Mouse (Mus musculus): ENCODE data around the gene Gm17334. TPM values are rescaled to one million over a fixed set of nuclear protein-coding genes. Genes with fewer than 3 reads are reported as not detected.

Gm17334 gene
- polyA plus RNA-seq, 1 experiment, result not detected

DNA sequence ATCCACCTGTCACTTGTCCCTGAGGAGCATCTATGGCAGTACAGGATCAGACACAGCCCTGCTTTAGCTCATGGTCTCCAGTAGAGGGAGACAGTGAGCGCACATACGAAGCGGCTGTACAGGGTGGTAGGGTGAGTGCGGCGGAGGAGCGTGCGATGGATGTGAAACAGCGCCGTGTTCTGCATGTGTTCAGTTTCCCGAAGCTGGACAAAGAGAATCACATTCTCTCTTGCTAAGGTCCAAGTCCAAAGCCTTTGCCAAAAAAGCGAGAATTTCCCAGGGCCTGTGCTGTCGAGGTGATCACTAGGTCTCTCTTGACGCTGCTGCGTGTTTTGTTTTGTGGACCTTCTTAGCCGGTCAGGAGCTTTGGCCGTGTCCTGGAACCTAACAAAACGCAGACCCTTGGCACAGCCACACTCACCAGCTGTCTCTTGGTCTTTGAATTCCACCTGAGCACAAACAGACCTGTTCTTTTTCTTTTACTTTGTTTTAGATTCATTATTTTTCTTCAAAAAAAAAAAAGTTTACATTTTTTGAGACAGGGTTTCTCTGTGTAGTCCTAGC, 37.2 kb downstream of the Gm17334 start:
- Histone ChIP-seq H3K4me3 (ENCODE audit: insufficient read depth, low read length) (no peak overlapping the region), H3K27ac (ENCODE audit: insufficient read depth, low read length) (no peak overlapping the region), H3K4me1 (ENCODE audit: control insufficient read depth, insufficient read depth, low read length) (no peaks in the 10 kb centered on the region)
- no peak for TF ChIP-seq POLR2A (IDR thresholded peaks at IDR 0.05; ENCODE audit: low read depth, low read length)
- peak; percentile 95; the same call in 1 of the 2 replicates for TF ChIP-seq CTCF (IDR thresholded peaks at IDR 0.05; ENCODE audit: borderline replicate concordance, insufficient read depth, low read length)

DNA sequence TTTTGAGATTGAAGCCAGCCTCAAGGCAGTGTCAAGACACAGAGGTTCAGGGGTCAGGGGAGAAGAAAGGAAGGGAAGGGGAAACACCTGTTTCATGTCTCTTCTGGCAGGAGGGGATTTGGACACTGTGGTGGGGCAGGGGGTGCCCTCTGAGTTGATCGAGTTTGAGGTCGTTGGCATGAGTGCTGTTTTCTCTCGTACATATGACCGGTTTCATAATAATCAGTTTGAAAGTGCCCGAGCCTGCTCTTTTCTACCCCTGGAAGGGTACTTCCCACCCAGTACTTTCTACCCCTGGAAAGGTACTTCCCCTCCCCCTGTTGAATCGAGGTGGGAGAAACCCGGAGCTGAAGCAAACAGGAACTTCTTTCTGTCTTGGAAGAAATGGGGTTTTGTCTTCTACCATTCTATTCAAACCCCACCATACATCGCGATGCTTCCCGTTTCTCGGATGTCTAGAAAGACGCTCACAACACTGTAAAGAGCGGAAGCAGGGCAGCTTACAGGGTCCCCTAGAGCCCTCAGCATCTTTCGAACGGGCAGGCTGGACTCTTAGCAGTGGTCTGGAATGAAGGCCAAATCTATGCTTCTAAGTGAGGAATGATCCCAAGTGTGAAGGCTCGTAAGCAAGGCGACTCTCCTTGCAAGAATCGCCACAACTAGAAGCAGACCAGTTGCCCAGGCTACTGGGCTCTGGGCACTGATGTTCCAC, 37.9 kb downstream of the Gm17334 start:
- TF ChIP-seq CTCF (IDR thresholded peaks at IDR 0.05; ENCODE audit: borderline replicate concordance, insufficient read depth, low read length) (no peak), POLR2A (IDR thresholded peaks at IDR 0.05; ENCODE audit: low read depth, low read length) (no peak)
- H3K4me3 ChIP-seq (ENCODE audit: insufficient read depth, low read length), result no peak overlapping the region
- H3K4me1 ChIP-seq (ENCODE audit: control insufficient read depth, insufficient read depth, low read length), result no peaks in the 10 kb centered on the region
- no peak overlapping the region for H3K27ac ChIP-seq (ENCODE audit: insufficient read depth, low read length)

DNA sequence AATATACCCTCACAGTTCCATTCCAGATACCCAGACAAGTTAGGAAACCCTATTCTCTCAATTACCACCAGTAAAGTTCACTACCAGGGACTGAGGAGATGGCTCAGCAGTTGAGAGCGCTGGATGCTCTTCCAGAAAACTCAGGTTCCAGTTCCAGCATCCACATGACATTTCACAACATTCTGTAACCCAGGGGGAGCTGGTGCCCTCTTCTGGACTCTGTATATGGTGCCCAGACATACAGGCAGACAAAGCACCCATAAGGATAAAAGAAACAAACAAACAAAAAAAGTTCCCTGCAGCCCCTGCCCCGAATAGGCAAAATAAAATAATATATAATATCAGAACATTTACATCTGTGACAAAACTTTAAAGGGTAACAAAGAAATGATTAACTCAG, 38.6 kb downstream of the Gm17334 start:
- no peaks in the 10 kb centered on the region for H3K4me1 ChIP-seq (ENCODE audit: control insufficient read depth, insufficient read depth, low read length)
- no peak overlapping the region for H3K27ac ChIP-seq (ENCODE audit: insufficient read depth, low read length)
- TF ChIP-seq POLR2A (IDR thresholded peaks at IDR 0.05; ENCODE audit: low read depth, low read length) (no peak), CTCF (IDR thresholded peaks at IDR 0.05; ENCODE audit: borderline replicate concordance, insufficient read depth, low read length) (no peak)
- H3K4me3 ChIP-seq (ENCODE audit: insufficient read depth, low read length), result no peak overlapping the region

DNA sequence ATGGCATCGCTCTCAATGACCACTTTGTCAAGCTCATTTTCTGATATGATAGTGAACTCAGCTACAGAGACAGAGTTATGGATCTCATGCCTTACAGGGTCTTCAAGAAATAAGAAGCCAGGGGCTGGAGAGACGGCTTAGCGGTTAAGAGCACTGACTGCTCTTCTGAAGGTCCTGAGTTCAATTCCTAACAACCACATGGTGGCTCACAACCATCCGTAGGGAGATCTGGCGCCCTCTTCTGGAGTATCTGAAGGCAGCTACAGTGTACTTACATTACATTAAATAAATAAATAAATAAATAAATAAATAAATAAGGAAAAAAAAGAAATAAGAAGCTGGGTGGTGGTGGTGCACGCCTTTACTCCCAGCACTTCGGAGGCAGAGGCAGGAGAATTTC, 39.2 kb downstream of the Gm17334 start:
- Histone ChIP-seq H3K4me3 (ENCODE audit: insufficient read depth, low read length) (no peak overlapping the region), H3K27ac (ENCODE audit: insufficient read depth, low read length) (no peak overlapping the region)
- TF ChIP-seq CTCF (IDR thresholded peaks at IDR 0.05; ENCODE audit: borderline replicate concordance, insufficient read depth, low read length), result no peak
- TF ChIP-seq POLR2A (IDR thresholded peaks at IDR 0.05; ENCODE audit: low read depth, low read length), result no peak

DNA sequence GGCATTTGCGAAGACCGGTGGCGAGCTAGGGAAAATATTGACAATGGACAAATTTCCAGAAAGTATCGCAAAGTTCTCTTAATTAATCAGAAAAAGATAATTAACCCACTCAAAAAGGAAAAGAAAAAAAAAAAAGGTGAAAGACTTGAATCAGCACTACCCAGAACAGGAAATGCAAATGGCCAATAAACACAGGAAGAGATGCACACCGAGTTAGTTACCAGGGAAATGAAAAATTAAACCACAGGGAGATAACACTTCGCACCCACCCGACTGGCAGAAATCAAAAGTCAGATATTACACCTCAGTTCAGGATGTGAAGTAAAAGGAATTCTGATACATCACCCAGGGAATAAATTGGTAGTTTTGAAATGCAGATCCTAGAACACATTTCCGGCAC, 40.7 kb downstream of the Gm17334 start:
- no peak overlapping the region for H3K27ac ChIP-seq (ENCODE audit: insufficient read depth, low read length)
- no peak overlapping the region for H3K4me3 ChIP-seq (ENCODE audit: insufficient read depth, low read length)
- TF ChIP-seq POLR2A (IDR thresholded peaks at IDR 0.05; ENCODE audit: low read depth, low read length) (no peak), CTCF (IDR thresholded peaks at IDR 0.05; ENCODE audit: borderline replicate concordance, insufficient read depth, low read length) (no peak)
- no peaks in the 10 kb centered on the region for H3K4me1 ChIP-seq (ENCODE audit: control insufficient read depth, insufficient read depth, low read length)

More for the DNA sequence above, 39.2 kb downstream of the Gm17334 start:
- H3K4me1 ChIP-seq (ENCODE audit: control insufficient read depth, insufficient read depth, low read length), result no peaks in the 10 kb centered on the region

DNA sequence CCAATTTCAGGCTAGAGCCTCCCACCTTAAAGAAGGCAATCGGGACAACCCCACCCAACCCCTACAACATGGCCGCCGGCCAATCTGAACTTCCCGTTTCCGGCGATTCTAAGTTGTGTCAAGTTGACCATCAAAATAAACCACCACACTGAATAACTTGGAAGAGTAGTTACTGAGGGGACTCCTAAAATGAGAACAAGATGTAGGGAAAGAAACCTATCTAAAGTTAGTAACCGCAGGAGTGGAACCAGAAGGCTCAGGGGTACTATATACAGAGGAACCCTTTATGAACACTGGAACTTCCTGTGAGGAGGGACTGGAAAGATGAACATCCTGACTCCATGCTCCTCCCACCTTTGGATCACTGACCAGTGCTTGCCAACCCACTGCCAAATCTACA, 41.5 kb downstream of the Gm17334 start:
- H3K4me1 ChIP-seq (ENCODE audit: control insufficient read depth, insufficient read depth, low read length), result no peaks in the 10 kb centered on the region
- TF ChIP-seq POLR2A (IDR thresholded peaks at IDR 0.05; ENCODE audit: low read depth, low read length), result no peak
- no peak for TF ChIP-seq CTCF (IDR thresholded peaks at IDR 0.05; ENCODE audit: borderline replicate concordance, insufficient read depth, low read length)
- H3K27ac ChIP-seq (ENCODE audit: insufficient read depth, low read length), result no peak overlapping the region
- H3K4me3 ChIP-seq (ENCODE audit: insufficient read depth, low read length), result no peak overlapping the region

Other genes with a start within 250 kb of the Gm17334 start
- 27.3 and 35.3 TPM in 2 replicates for gene Kif3a, start 205.8 kb downstream of the Gm17334 start, polyA plus RNA-seq (2011; ENCODE audit: insufficient read length, low read depth, missing spikeins)
- not detected in 2 replicates for gene Il4, start 154.5 kb downstream of the Gm17334 start, polyA plus RNA-seq (2011; ENCODE audit: insufficient read length, low read depth, missing spikeins)
- not detected in 2 replicates for gene Il13, start 138.5 kb downstream of the Gm17334 start, polyA plus RNA-seq (2011; ENCODE audit: insufficient read length, low read depth, missing spikeins)
- 25.8 and 31.7 TPM in 2 replicates for gene Rad50, start 65.9 kb downstream of the Gm17334 start, polyA plus RNA-seq (2011; ENCODE audit: insufficient read length, low read depth, missing spikeins)
- not detected in 2 replicates for gene Il5, start 52.4 kb downstream of the Gm17334 start, polyA plus RNA-seq (2011; ENCODE audit: insufficient read length, low read depth, missing spikeins)
- 19.7 and 35.1 TPM in 2 replicates for gene Irf1, start 3.2 kb downstream of the Gm17334 start, polyA plus RNA-seq (2011; ENCODE audit: insufficient read length, low read depth, missing spikeins)
- not detected in 2 replicates for gene Gm12216, start 86.1 kb upstream of the Gm17334 start, polyA plus RNA-seq (2011; ENCODE audit: insufficient read length, low read depth, missing spikeins)
- gene Slc22a5, start 118.5 kb upstream of the Gm17334 start, polyA plus RNA-seq (2011; ENCODE audit: insufficient read length, low read depth, missing spikeins), result 7.1 and 7.2 TPM in 2 replicates
- gene Slc22a21, start 207.1 kb upstream of the Gm17334 start, polyA plus RNA-seq (2011; ENCODE audit: insufficient read length, low read depth, missing spikeins), result 7.1 and 7.5 TPM in 2 replicates